Mouse (Mus musculus) limb, embryonic 15.5 days (tissue): ENCODE results near the gene Haus6. TPM values are rescaled to one million over a fixed set of nuclear protein-coding genes. Genes with fewer than 3 reads are reported as not detected.
"Not testable (repeated sequence)": the region's sequence is repeated elsewhere in the genome, so short reads cannot be mapped to it uniquely, and the experiment has no call there.

Source experiments
- ATAC-seq: fragments of 200-750 bp; cut with Nextera tagmentation; 2 replicates; pipeline ENCODE4 v1.8.0; 2017; ENCODE audit warnings: low read depth, moderate TSS enrichment; ENCODE audit not compliant: insufficient number of reproducible peaks, low FRiP score, low TSS enrichment
- H3K27ac ChIP-seq: fragments of 300-500 bp; sonication (generic); 2 replicates; pipeline ENCODE4 v1.5.1; 2015; ENCODE audit warnings: moderate library complexity, mild to moderate bottlenecking, inconsistent platforms
- H3K27me3 ChIP-seq: fragments of 300-500 bp; sonication (generic); 2 replicates; pipeline ENCODE4 v1.6.1; 2015; ENCODE audit warnings: inconsistent platforms
- H3K36me3 ChIP-seq: fragments of 300-500 bp; sonication (generic); 2 replicates; pipeline ENCODE4 v1.6.1; 2015; ENCODE audit warnings: inconsistent platforms
- H3K4me1 ChIP-seq: fragments of 300-500 bp; sonication (generic); 2 replicates; pipeline ENCODE4 v1.6.1; 2015; ENCODE audit warnings: inconsistent platforms
- H3K4me2 ChIP-seq: fragments of 300-500 bp; sonication (generic); 2 replicates; pipeline ENCODE4 v1.6.1; 2015; ENCODE audit warnings: mild to moderate bottlenecking, inconsistent platforms
- H3K4me3 ChIP-seq: fragments of 300-500 bp; sonication (generic); 2 replicates; pipeline ENCODE4 v1.5.1; 2015; ENCODE audit warnings: mild to moderate bottlenecking, inconsistent platforms
- H3K9ac ChIP-seq: fragments of 300-500 bp; sonication (generic); 2 replicates; pipeline ENCODE4 v1.6.1; 2015; ENCODE audit warnings: inconsistent platforms
- H3K9me3 ChIP-seq: fragments of 300-500 bp; sonication (generic); 2 replicates; pipeline ENCODE4 v1.6.1; 2016; ENCODE audit warnings: inconsistent platforms
- WGBS: fragments of 180-500 bp; shearing (Covaris S2); methylation state at CpG from one replicate; pipeline ENCODE4 v1.1.7; 2015; 5-methylcytosine and 5-hydroxymethylcytosine counted together
- polyA plus RNA-seq: library from polyadenylated mRNA; unstranded; fragments of >200 nt; fragmentation: Nextera tagmentation; extraction: Ambion mirVana; gene quantifications from 2 replicates; pipeline ENCODE4 v1.2.1, GENCODE M21; 2015

The Haus6 gene
- polyA plus RNA-seq, 1 experiment from 2014 or later = 14.8 TPM

GRCm38 (mm10) chr4:86622532-86622931, 10.7 kb upstream of the Haus6 start:
- ATAC-seq, H3K4me1 ChIP-seq, H3K9ac ChIP-seq, H3K36me3 ChIP-seq, H3K4me2 ChIP-seq, H3K9me3 ChIP-seq, H3K27me3 ChIP-seq, H3K4me3 ChIP-seq, H3K27ac ChIP-seq: not testable (repeated sequence)
- WGBS = 94% methylated on average over 1 of the region's 1 CpGs

GRCm38 (mm10) chr4:86622116-86622515, 10.3 kb upstream of the Haus6 start:
- H3K27ac ChIP-seq = no peak overlapping the region
- H3K4me2 ChIP-seq = no peak overlapping the region
- no peak overlapping the region for H3K4me3 ChIP-seq
- no peaks in the 10 kb centered on the region for H3K36me3 ChIP-seq
- no peaks in the 10 kb centered on the region for H3K4me1 ChIP-seq
- no peak overlapping the region for H3K9ac ChIP-seq
- no peak for ATAC-seq
- H3K27me3 ChIP-seq = no peaks in the 10 kb centered on the region
- WGBS = 50% methylated on average over 3 of the region's 3 CpGs
- H3K9me3 ChIP-seq = no peaks in the 10 kb centered on the region

- H3K4me1 ChIP-seq = no peaks in the 10 kb centered on the region
- H3K4me2 ChIP-seq = no peak overlapping the region
- H3K9me3 ChIP-seq = no peaks in the 10 kb centered on the region
- no peak overlapping the region for H3K4me3 ChIP-seq
- H3K27me3 ChIP-seq = no peaks in the 10 kb centered on the region
- 60% methylated on average over 2 of the region's 2 CpGs for WGBS
- H3K27ac ChIP-seq = no peak overlapping the region
- H3K36me3 ChIP-seq = no peaks in the 10 kb centered on the region
- H3K9ac ChIP-seq = no peak overlapping the region
- ATAC-seq = no peak
Observed at GRCm38 (mm10) chr4:86620506-86620905, 8.7 kb upstream of the Haus6 start.

- H3K4me3 ChIP-seq = peak overlapping the region; percentile 90
- no peaks in the 10 kb centered on the region for H3K36me3 ChIP-seq
- H3K27me3 ChIP-seq = no peaks in the 10 kb centered on the region
- WGBS = 34% methylated on average over 8 of the region's 8 CpGs
- H3K4me2 ChIP-seq = peak overlapping the region; percentile 88
- H3K9me3 ChIP-seq = no peaks in the 10 kb centered on the region
- H3K4me1 ChIP-seq = peaks cover 5% of the 10 kb centered on the region
- H3K9ac ChIP-seq = peak overlapping the region; percentile 55; the same call in 1 of the 2 replicates
- ATAC-seq = no peak; the same call in 1 of the 2 replicates
- H3K27ac ChIP-seq = peak overlapping the region; percentile 74
Observed at GRCm38 (mm10) chr4:86612289-86612620, 400 bp upstream of the Haus6 start.

- Histone ChIP-seq H3K9me3 (no peaks in the 10 kb centered on the region), H3K9ac (no peak overlapping the region), H3K4me3 (no peak overlapping the region), H3K4me2 (no peak overlapping the region), H3K36me3 (peaks cover 37% of the 10 kb centered on the region), H3K27ac (no peak overlapping the region), H3K27me3 (no peaks in the 10 kb centered on the region), H3K4me1 (no peaks in the 10 kb centered on the region)
- 99% methylated on average over 2 of the region's 2 CpGs for WGBS
- no peak for ATAC-seq
Observed at GRCm38 (mm10) chr4:86591304-86591703, 20.6 kb downstream of the Haus6 start.

- Histone ChIP-seq H3K27ac (no peak overlapping the region), H3K9ac (no peak overlapping the region), H3K4me3 (no peak overlapping the region), H3K4me2 (no peak overlapping the region), H3K9me3 (no peaks in the 10 kb centered on the region), H3K4me1 (no peaks in the 10 kb centered on the region), H3K27me3 (no peaks in the 10 kb centered on the region), H3K36me3 (peaks cover 60% of the 10 kb centered on the region)
- WGBS = 96% methylated on average over 3 of the region's 3 CpGs
- no peak for ATAC-seq
Observed at GRCm38 (mm10) chr4:86588236-86588635, 23.6 kb downstream of the Haus6 start.

- 79% methylated on average over 3 of the region's 3 CpGs for WGBS
- ATAC-seq = no peak
- Histone ChIP-seq H3K4me2 (no peak overlapping the region), H3K4me3 (no peak overlapping the region), H3K36me3 (peaks cover 44% of the 10 kb centered on the region), H3K4me1 (peaks cover 9% of the 10 kb centered on the region), H3K9ac (no peak overlapping the region), H3K9me3 (no peaks in the 10 kb centered on the region), H3K27ac (no peak overlapping the region), H3K27me3 (no peaks in the 10 kb centered on the region)
Observed at GRCm38 (mm10) chr4:86580591-86580990, 31.3 kb downstream of the Haus6 start.

- Histone ChIP-seq H3K4me3 (no peak overlapping the region), H3K36me3 (peaks cover 39% of the 10 kb centered on the region), H3K9ac (no peak overlapping the region), H3K27me3 (no peaks in the 10 kb centered on the region), H3K9me3 (no peaks in the 10 kb centered on the region), H3K27ac (no peak overlapping the region), H3K4me1 (peaks cover 9% of the 10 kb centered on the region), H3K4me2 (no peak overlapping the region)
- ATAC-seq = no peak
- 58% methylated on average over 4 of the region's 4 CpGs for WGBS
Observed at GRCm38 (mm10) chr4:86580056-86580455, 31.8 kb downstream of the Haus6 start.

GRCm38 (mm10) chr4:86576630-86577225, 35.1 kb downstream of the Haus6 start:
- ATAC-seq = no peak
- no peaks in the 10 kb centered on the region for H3K9me3 ChIP-seq
- peak overlapping the region; percentile 69 for H3K4me2 ChIP-seq
- H3K4me3 ChIP-seq = peak overlapping the region; percentile 82
- H3K9ac ChIP-seq = peak overlapping the region; percentile 84
- H3K4me1 ChIP-seq = peaks cover 9% of the 10 kb centered on the region
- no peaks in the 10 kb centered on the region for H3K27me3 ChIP-seq
- 7% methylated on average over 11 of the region's 11 CpGs for WGBS
- H3K36me3 ChIP-seq = peaks cover 12% of the 10 kb centered on the region
- H3K27ac ChIP-seq = peak overlapping the region; percentile 98; the same call in 1 of the 2 replicates

- Histone ChIP-seq H3K9ac (peak overlapping the region; percentile 84), H3K4me1 (peaks cover 9% of the 10 kb centered on the region), H3K27ac (peak overlapping the region; percentile 98), H3K9me3 (no peaks in the 10 kb centered on the region), H3K27me3 (no peaks in the 10 kb centered on the region), H3K36me3 (peaks cover 12% of the 10 kb centered on the region), H3K4me3 (peak overlapping the region; percentile 82), H3K4me2 (peak overlapping the region; percentile 69)
- under 1% methylated on average over 20 of the region's 20 CpGs for WGBS
- no peak for ATAC-seq
Observed at GRCm38 (mm10) chr4:86576120-86576541, 35.7 kb downstream of the Haus6 start.

GRCm38 (mm10) chr4:86575283-86575983, 36.4 kb downstream of the Haus6 start, which contains the start of gene Rraga:
Gene Rraga, plus strand, starts transcription at chr4:86575668.
- H3K4me3 ChIP-seq = peak within 1 kb of the TSS; percentile 82
- ATAC-seq = peak; percentile 92
- peak within 1 kb of the TSS; percentile 98 for H3K27ac ChIP-seq
- peak within 1 kb of the TSS; percentile 84 for H3K9ac ChIP-seq
- no peaks in the 10 kb centered on the region for H3K27me3 ChIP-seq
- peaks cover 9% of the 10 kb centered on the region for H3K4me1 ChIP-seq
- H3K9me3 ChIP-seq = no peaks in the 10 kb centered on the region
- peak within 1 kb of the TSS; percentile 69 for H3K4me2 ChIP-seq
- peaks cover 12% of the 10 kb centered on the region for H3K36me3 ChIP-seq
- under 1% methylated on average over 53 of the region's 53 CpGs for WGBS

- no peak for ATAC-seq
- WGBS = 14% methylated on average over 6 of the region's 6 CpGs
- peak overlapping the region; percentile 98 for H3K27ac ChIP-seq
Observed at GRCm38 (mm10) chr4:86574939-86575282, 36.9 kb downstream of the Haus6 start.

More at GRCm38 (mm10) chr4:86574939-86575282, 36.9 kb downstream of the Haus6 start:
- no peaks in the 10 kb centered on the region for H3K9me3 ChIP-seq
- peak overlapping the region; percentile 52 for H3K9ac ChIP-seq
- peak overlapping the region; percentile 69 for H3K4me2 ChIP-seq
- H3K36me3 ChIP-seq = peaks cover 12% of the 10 kb centered on the region
- H3K4me1 ChIP-seq = peaks cover 9% of the 10 kb centered on the region
- no peaks in the 10 kb centered on the region for H3K27me3 ChIP-seq
- peak overlapping the region; percentile 82 for H3K4me3 ChIP-seq
